Mouse (Mus musculus) stomach, postnatal 0 days (tissue): ENCODE data around the gene Ginm1. TPM values are rescaled to one million over a fixed set of nuclear protein-coding genes. Genes with fewer than 3 reads are reported as not detected.

ENCODE experiments used
- ATAC-seq: fragments of 200-750 bp; cut with Nextera tagmentation; 2 replicates; pipeline ENCODE4 v1.8.0; 2017; ENCODE audit not compliant: low FRiP score, low TSS enrichment
- DNase-seq: peaks from one replicate; pipeline ENCODE4 v3.0.0-alpha.2; 2016; ENCODE audit warnings: low spot score
- H3K27ac ChIP-seq: fragments of 300-500 bp; sonication (generic); replicated peaks from 2 replicates; pipeline ENCODE4 v1.5.1; 2014; ENCODE audit warnings: mild to moderate bottlenecking, control low read depth
- H3K27me3 ChIP-seq: fragments of 300-500 bp; sonication (generic); 2 replicates; pipeline ENCODE4 v1.6.1; 2014; ENCODE audit warnings: low read length; ENCODE audit not compliant: control insufficient read depth, insufficient read depth
- H3K36me3 ChIP-seq: fragments of 300-500 bp; sonication (generic); 2 replicates; pipeline ENCODE4 v1.6.1; 2014; ENCODE audit warnings: low read length, mixed read lengths; ENCODE audit not compliant: control insufficient read depth, insufficient read depth
- H3K4me1 ChIP-seq: fragments of 300-500 bp; sonication (generic); replicated peaks from 2 replicates; pipeline ENCODE4 v1.6.1; 2014; ENCODE audit warnings: antibody characterized with exemption; ENCODE audit not compliant: control insufficient read depth, insufficient read depth
- H3K4me2 ChIP-seq: fragments of 300-500 bp; sonication (generic); replicated peaks from 2 replicates; pipeline ENCODE4 v1.6.1; 2014; ENCODE audit warnings: low read depth, mild to moderate bottlenecking, control low read depth, moderate library complexity
- H3K4me3 ChIP-seq: fragments of 300-500 bp; sonication (generic); 2 replicates; pipeline ENCODE4 v1.5.1; 2014; ENCODE audit warnings: low read depth, low read length, control low read depth
- H3K9ac ChIP-seq: fragments of 300-500 bp; sonication (generic); 2 replicates; pipeline ENCODE4 v1.6.1; 2014; ENCODE audit warnings: mild to moderate bottlenecking, low read length, control low read depth, mixed read lengths
- H3K9me3 ChIP-seq: fragments of 300-500 bp; sonication (generic); 2 replicates; pipeline ENCODE4 v1.6.1; 2016; ENCODE audit warnings: low read length; ENCODE audit not compliant: control insufficient read depth
- CTCF ChIP-seq: IDR thresholded peaks from 2 replicates; pipeline ENCODE4 v1.5.1; 2016; ENCODE audit warnings: antibody characterized with exemption, low read depth, mild to moderate bottlenecking, moderate library complexity
- EP300 ChIP-seq: optimal IDR thresholded peaks from 2 replicates; pipeline ENCODE3; 2016; ENCODE audit warnings: antibody characterized with exemption
- WGBS: fragments of 180-500 bp; shearing (Covaris S2); extraction: QIAGEN DNeasy Blood & Tissue Kit; methylation state at CpG from one replicate; pipeline ENCODE4 v1.1.7; 2014; 5-methylcytosine and 5-hydroxymethylcytosine counted together
- polyA plus RNA-seq: library from polyadenylated mRNA; unstranded; fragments of >200 nt; fragmentation: Nextera tagmentation; extraction: Ambion mirVana; gene quantifications from 2 replicates; pipeline ENCODE4 v1.2.1, GENCODE M21; 2015

Gene Ginm1
- polyA plus RNA-seq, 1 experiment from 2014 or later: 88.8 TPM

- Histone ChIP-seq H3K4me1 (no peaks in the 10 kb centered on the region), H3K36me3 (peaks cover 30% of the 10 kb centered on the region), H3K4me3 (no peak overlapping the region), H3K27me3 (no peaks in the 10 kb centered on the region), H3K4me2 (no peak overlapping the region), H3K9ac (no peak overlapping the region), H3K9me3 (no peaks in the 10 kb centered on the region), H3K27ac (no peak overlapping the region)
- DNase-seq (no peak), ATAC-seq (no peak)
- TF ChIP-seq CTCF (no peak), EP300 (no peak)
- 87% methylated on average over 3 of the region's 3 CpGs for WGBS
These were observed 8.6 kb upstream of the Ginm1 start for GRCm38 (mm10) chr10:7801258-7801657.

GRCm38 (mm10) chr10:7792254-7792750, 322 bp downstream of the Ginm1 start:
- Histone ChIP-seq H3K36me3 (no peaks in the 10 kb centered on the region; the same call in 1 of the 2 replicates), H3K9me3 (no peaks in the 10 kb centered on the region), H3K27ac (peak overlapping the region; percentile 85), H3K27me3 (no peaks in the 10 kb centered on the region), H3K4me3 (peak overlapping the region; percentile 90), H3K4me2 (peak overlapping the region; percentile 47), H3K4me1 (peaks cover 4% of the 10 kb centered on the region), H3K9ac (peak overlapping the region; percentile 92)
- WGBS: 1% methylated on average over 10 of the region's 10 CpGs
- TF ChIP-seq EP300 (no peak), CTCF (no peak)
- ATAC-seq (peak; percentile 19), DNase-seq (no peak)

- Histone ChIP-seq H3K36me3 (no peaks in the 10 kb centered on the region), H3K9me3 (no peaks in the 10 kb centered on the region), H3K4me2 (no peak overlapping the region), H3K27me3 (no peaks in the 10 kb centered on the region), H3K4me1 (no peaks in the 10 kb centered on the region), H3K9ac (no peak overlapping the region), H3K27ac (no peak overlapping the region), H3K4me3 (no peak overlapping the region)
- peak; percentile 49; the same call in 1 of the 2 replicates for ATAC-seq
- DNase-seq: no peak
- 25% methylated on average over 2 of the region's 2 CpGs for WGBS
- TF ChIP-seq EP300 (no peak), CTCF (no peak)
These were observed 5.3 kb downstream of the Ginm1 start for GRCm38 (mm10) chr10:7787319-7787718.

- no peaks in the 10 kb centered on the region for H3K4me1 ChIP-seq
- 45% methylated on average over 3 of the region's 3 CpGs for WGBS
- H3K27ac ChIP-seq: no peak overlapping the region; the same call in 1 of the 2 replicates
- ATAC-seq (no peak), DNase-seq (no peak)
- H3K4me3 ChIP-seq: peak overlapping the region; percentile 99
- TF ChIP-seq CTCF (no peak), EP300 (no peak)
- no peaks in the 10 kb centered on the region; the same call in 1 of the 2 replicates for H3K36me3 ChIP-seq
- peak overlapping the region; percentile 52 for H3K9ac ChIP-seq
- H3K4me2 ChIP-seq: peak overlapping the region; percentile 80
- H3K9me3 ChIP-seq: no peaks in the 10 kb centered on the region
- no peaks in the 10 kb centered on the region for H3K27me3 ChIP-seq
These were observed 11.4 kb downstream of the Ginm1 start for GRCm38 (mm10) chr10:7781214-7781613.

- Histone ChIP-seq H3K4me2 (peak overlapping the region; percentile 80), H3K9me3 (no peaks in the 10 kb centered on the region), H3K27ac (peak overlapping the region; percentile 76), H3K27me3 (no peaks in the 10 kb centered on the region), H3K4me1 (no peaks in the 10 kb centered on the region), H3K4me3 (peak overlapping the region; percentile 99), H3K36me3 (no peaks in the 10 kb centered on the region; the same call in 1 of the 2 replicates), H3K9ac (peak overlapping the region; percentile 93)
- WGBS: under 1% methylated on average over 43 of the region's 77 CpGs
- DNase-seq (peak; percentile 95), ATAC-seq (peak; percentile 95)
- TF ChIP-seq CTCF (0 out of 2 replicates have a peak, but pooled peaks have one; percentile 16), EP300 (no peak)
These were observed 12.1 kb downstream of the Ginm1 start for GRCm38 (mm10) chr10:7780238-7781176.
